Mouse (Mus musculus): ENCODE measurements around the gene Otop3.

DNA sequence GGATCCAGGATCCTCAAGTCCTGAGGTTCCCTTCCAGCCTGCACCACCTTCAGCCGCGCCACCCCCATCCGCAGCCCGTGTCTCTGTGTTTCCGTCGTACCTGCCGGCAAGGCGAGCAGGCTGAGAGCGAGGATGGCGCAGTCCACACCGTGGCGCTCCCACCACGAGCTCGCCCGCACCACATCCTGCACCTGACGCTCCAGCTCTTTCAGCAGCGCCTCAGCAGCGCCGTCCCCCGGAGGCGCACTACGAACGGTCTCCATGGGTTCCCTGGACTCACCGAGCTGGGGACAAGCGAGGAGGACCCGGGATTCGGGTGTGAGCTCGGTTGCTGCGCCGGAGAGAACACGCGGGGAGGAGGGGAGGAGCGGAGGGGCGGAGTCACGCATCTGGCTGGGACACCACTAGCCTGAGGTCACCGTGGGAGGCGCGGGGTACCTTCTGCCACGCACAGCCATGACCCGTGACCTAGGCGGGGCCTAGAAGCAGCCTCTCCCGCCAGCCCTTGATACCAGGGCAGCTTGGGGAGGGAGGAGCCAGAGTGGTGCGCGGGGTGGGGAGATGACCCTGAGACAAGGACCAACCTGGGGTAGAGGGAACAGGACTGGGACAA, 37.2 kb upstream of the Otop3 start, which contains the start of gene Fads6:
- TF ChIP-seq CTCF (IDR thresholded peaks at IDR 0.05; ENCODE audit: borderline replicate concordance, control insufficient read depth, extremely low read depth, insufficient read depth, low read length, poor library complexity) (no peak), POLR2A (IDR thresholded peaks at IDR 0.05; ENCODE audit: control insufficient read depth, extremely low read depth, insufficient read depth, low read length, poor library complexity) (no peak)
